In genomic region chr15:86167787-86168504, GRCm38 (mm10) we compare ENCODE assay signal across 9 mouse cellular contexts. TPM values are rescaled to one million over a fixed set of nuclear protein-coding genes. Genes with fewer than 3 reads are reported as not detected.
DNase-seq lines count a peak whose midpoint lies in the region; ATAC-seq and TF ChIP-seq lines count a peak whose summit lies in the region.
"Had no signal": no experiment of that assay in that cellular context is flagged by ENCODE, and none has a peak within 500 bp of the region (broad histone marks: within the 10 kb centered on the region; RNA-seq: fewer than 3 reads in every experiment).

No protein-coding gene starts in this region.

- peak overlapping the region; percentile 60 for H3K27ac ChIP-seq in forebrain, embryonic 10.5 days
- H3K27ac ChIP-seq in forebrain, embryonic 14.5 days (ENCODE audit: low read depth, low read length) = no peak overlapping the region
- H3K27ac ChIP-seq in left cerebral cortex, adult 2 months = peak overlapping the region; percentile 61
- H3K27ac ChIP-seq in embryonic facial prominence, embryonic 14.5 days (replicated peaks; ENCODE audit: low read depth, low read length) = peak overlapping the region; percentile 52
- H3K27ac ChIP-seq: limb, embryonic 13.5 days had no signal

- 82% methylated on average over 10 of the region's 10 CpGs for WGBS in forebrain, embryonic 10.5 days
- WGBS in forebrain, embryonic 14.5 days = 84% methylated on average over 10 of the region's 10 CpGs
- WGBS in embryonic facial prominence, embryonic 14.5 days = 69% methylated on average over 10 of the region's 10 CpGs

- peaks cover 39% of the 10 kb centered on the region for H3K4me1 ChIP-seq in forebrain, embryonic 10.5 days
- H3K4me1 ChIP-seq in forebrain, embryonic 14.5 days (ENCODE audit: control insufficient read depth, insufficient read depth, low read length) = 0 out of 2 replicates have a peak, but pooled peaks cover 5% of the 10 kb centered on the region
- H3K4me1 ChIP-seq in embryonic facial prominence, embryonic 14.5 days (ENCODE audit: control insufficient read depth, insufficient read depth, low read length) = peaks cover 19% of the 10 kb centered on the region

- intact Hi-C loops in left cerebral cortex, adult 2 months (cut with DNase I) = no loop called here

- no peak overlapping the region for H3K4me3 ChIP-seq in forebrain, embryonic 10.5 days
- H3K4me3 ChIP-seq in forebrain, embryonic 14.5 days (ENCODE audit: low read depth, low read length) = no peak overlapping the region
- H3K4me3 ChIP-seq in left cerebral cortex, adult 2 months = no peak overlapping the region
- H3K4me3 ChIP-seq in embryonic facial prominence, embryonic 14.5 days (ENCODE audit: low read depth, low read length) = no peak overlapping the region
- H3K4me3 ChIP-seq: limb, embryonic 13.5 days had no signal

- H3K27me3 ChIP-seq in forebrain, embryonic 10.5 days (ENCODE audit: poor library complexity, severe bottlenecking) = no peaks in the 10 kb centered on the region
- H3K27me3 ChIP-seq in forebrain, embryonic 14.5 days (replicated peaks; ENCODE audit: control insufficient read depth, insufficient read depth, low read length) = no peaks in the 10 kb centered on the region
- H3K27me3 ChIP-seq in embryonic facial prominence, embryonic 14.5 days (replicated peaks; ENCODE audit: control insufficient read depth, insufficient read depth, low read length) = no peaks in the 10 kb centered on the region
- H3K27me3 ChIP-seq in splenic B cell, adult 2 months (ENCODE audit: control insufficient read depth, insufficient read depth, low read length, poor library complexity, severe bottlenecking) = no peaks in the 10 kb centered on the region
- H3K27me3 ChIP-seq: limb, embryonic 13.5 days had no signal

- DNase-seq in forebrain, embryonic 10.5 days (ENCODE audit: extremely low spot score, low spot score) = no peak
- DNase-seq in forebrain, embryonic 14.5 days (ENCODE audit: low spot score) = no peak
- no peak for DNase-seq in left cerebral cortex, adult 2 months (ENCODE audit: extremely low spot score in 1 of 2, low spot score in 2 of 2)
- no peak for DNase-seq in left cerebral cortex, adult 8-10 months (ENCODE audit: low spot score in 2 of 2)
- DNase-seq in embryonic facial prominence, embryonic 14.5 days (ENCODE audit: low spot score) = no peak
- DNase-seq in splenic B cell, adult 2 months (ENCODE audit: low read depth, low spot score) = peak; percentile 43
- DNase-seq in layer of hippocampus, postnatal 14 days (ENCODE audit: low spot score in 2 of 2) = no peak
- no peak for DNase-seq in spleen, adult 18-20 months

- H3K36me3 ChIP-seq in forebrain, embryonic 10.5 days (replicated peaks) = peaks cover 14% of the 10 kb centered on the region; the same call in 1 of the 2 replicates
- peaks cover 9% of the 10 kb centered on the region; the same call in 1 of the 2 replicates for H3K36me3 ChIP-seq in forebrain, embryonic 14.5 days (ENCODE audit: control insufficient read depth, insufficient read depth, low read length)
- peaks cover 12% of the 10 kb centered on the region; the same call in 1 of the 2 replicates for H3K36me3 ChIP-seq in embryonic facial prominence, embryonic 14.5 days (ENCODE audit: control insufficient read depth, insufficient read depth, low read length)
- peaks cover 13% of the 10 kb centered on the region for H3K36me3 ChIP-seq in splenic B cell, adult 2 months (ENCODE audit: control insufficient read depth, insufficient read depth, low read length, poor library complexity, severe bottlenecking)

- no peaks in the 10 kb centered on the region for H3K9me3 ChIP-seq in forebrain, embryonic 10.5 days
- no peaks in the 10 kb centered on the region for H3K9me3 ChIP-seq in forebrain, embryonic 14.5 days (replicated peaks; ENCODE audit: control insufficient read depth, low read length)
- H3K9me3 ChIP-seq in embryonic facial prominence, embryonic 14.5 days (ENCODE audit: control insufficient read depth, low read length) = no peaks in the 10 kb centered on the region
- H3K9me3 ChIP-seq: limb, embryonic 13.5 days had no signal

- no peak overlapping the region for H3K9ac ChIP-seq in forebrain, embryonic 14.5 days (ENCODE audit: low read length)
- H3K9ac ChIP-seq in embryonic facial prominence, embryonic 14.5 days (ENCODE audit: low read depth, low read length) = no peak overlapping the region
- H3K9ac ChIP-seq: limb, embryonic 13.5 days had no signal

- ATAC-seq in forebrain, embryonic 14.5 days = no peak
- ATAC-seq in embryonic facial prominence, embryonic 14.5 days (ENCODE audit: low read depth) = no peak

- no peak overlapping the region for H3K4me2 ChIP-seq in forebrain, embryonic 14.5 days (ENCODE audit: low read length)
- no peak overlapping the region for H3K4me2 ChIP-seq in embryonic facial prominence, embryonic 14.5 days (ENCODE audit: low read depth, low read length)
- H3K4me2 ChIP-seq: limb, embryonic 13.5 days had no signal

- no peak for TF ChIP-seq CTCF in left cerebral cortex, adult 2 months (IDR thresholded peaks at IDR 0.05)

RNA-seq across cellular contexts. Expression of gene Cerk, which starts 18.0 kb away (rescaled TPM):
- polyA plus RNA-seq in forebrain, embryonic 10.5 days (2016; fragmentation: Nextera tagmentation; extraction: Ambion mirVana) = 10.7 and 10.9 TPM in 2 replicates
- 20.8 and 21.3 TPM in 2 replicates for polyA plus RNA-seq in forebrain, embryonic 14.5 days (2014; fragmentation: Nextera tagmentation; extraction: Ambion mirVana)
- total RNA-seq in left cerebral cortex, adult 2 months (2021) = 10 to 100 TPM; 57.9 to 59.0 TPM
- total RNA-seq in left cerebral cortex, adult 8-10 months (2022) = 10 to 100 TPM; 56.7 to 58.0 (median 57.1) TPM
- polyA plus RNA-seq in embryonic facial prominence, embryonic 14.5 days (2014; fragmentation: Nextera tagmentation; extraction: Ambion mirVana) = 16.0 and 16.1 TPM in 2 replicates
- total RNA-seq in layer of hippocampus, postnatal 14 days (2021) = 10 to 100 TPM; 46.7 to 49.1 TPM

RNA-seq across cellular contexts. Expression of gene Tbc1d22a, which starts 46.3 kb away (rescaled TPM):
- 9.5 and 10.8 TPM in 2 replicates for polyA plus RNA-seq in forebrain, embryonic 10.5 days (2016; fragmentation: Nextera tagmentation; extraction: Ambion mirVana)
- 8.0 and 9.4 TPM in 2 replicates for polyA plus RNA-seq in forebrain, embryonic 14.5 days (2014; fragmentation: Nextera tagmentation; extraction: Ambion mirVana)
- total RNA-seq in left cerebral cortex, adult 2 months (2021) = 10 to 100 TPM; 32.8 to 34.3 TPM
- 10 to 100 TPM; 32.9 to 34.3 (median 33.8) TPM for total RNA-seq in left cerebral cortex, adult 8-10 months (2022)
- 8.1 and 11.1 TPM in 2 replicates for polyA plus RNA-seq in embryonic facial prominence, embryonic 14.5 days (2014; fragmentation: Nextera tagmentation; extraction: Ambion mirVana)
- total RNA-seq in layer of hippocampus, postnatal 14 days (2021) = 10 to 100 TPM; 29.8 to 30.1 TPM
